Mouse (Mus musculus): ENCODE data around the gene Nos1ap. TPM values are rescaled to one million over a fixed set of nuclear protein-coding genes. Genes with fewer than 3 reads are reported as not detected.

The Nos1ap gene
- polyA plus RNA-seq, 1 experiment from 2014 or later = 7.7 TPM

- peak; percentile 32 for DNase-seq (ENCODE audit: low spot score)
- no peaks in the 10 kb centered on the region for H3K27me3 ChIP-seq (replicated peaks; ENCODE audit: control insufficient read depth, insufficient read depth, low read length)
- no peak overlapping the region for H3K4me3 ChIP-seq (ENCODE audit: low read depth, low read length)
- 70% methylated on average over 3 of the region's 3 CpGs for WGBS
- no peak overlapping the region for H3K4me2 ChIP-seq (ENCODE audit: low read depth, low read length)
- no peaks in the 10 kb centered on the region for H3K36me3 ChIP-seq (ENCODE audit: control insufficient read depth, insufficient read depth, low read length)
- 0 out of 2 replicates have a peak, but pooled peaks have one; percentile 22 for ATAC-seq (ENCODE audit: low read depth)
- H3K27ac ChIP-seq (replicated peaks; ENCODE audit: low read depth, low read length) = no peak overlapping the region
- H3K4me1 ChIP-seq (ENCODE audit: control insufficient read depth, insufficient read depth, low read length) = no peaks in the 10 kb centered on the region
- H3K9ac ChIP-seq (ENCODE audit: low read depth, low read length) = no peak overlapping the region
- H3K9me3 ChIP-seq (ENCODE audit: control insufficient read depth, low read length) = no peaks in the 10 kb centered on the region
Measured at GRCm38 (mm10) chr1:170346266-170346665, 243.4 kb downstream of the Nos1ap start.

- no peaks in the 10 kb centered on the region for H3K4me1 ChIP-seq (ENCODE audit: control insufficient read depth, insufficient read depth, low read length)
- no peaks in the 10 kb centered on the region for H3K9me3 ChIP-seq (ENCODE audit: control insufficient read depth, low read length)
- no peaks in the 10 kb centered on the region for H3K36me3 ChIP-seq (ENCODE audit: control insufficient read depth, insufficient read depth, low read length)
- H3K9ac ChIP-seq (ENCODE audit: low read depth, low read length) = no peak overlapping the region
- H3K4me2 ChIP-seq (ENCODE audit: low read depth, low read length) = no peak overlapping the region
- no peaks in the 10 kb centered on the region for H3K27me3 ChIP-seq (replicated peaks; ENCODE audit: control insufficient read depth, insufficient read depth, low read length)
- no peak overlapping the region for H3K4me3 ChIP-seq (ENCODE audit: low read depth, low read length)
- no peak overlapping the region for H3K27ac ChIP-seq (replicated peaks; ENCODE audit: low read depth, low read length)
- DNase-seq (ENCODE audit: low spot score) (no peak), ATAC-seq (ENCODE audit: low read depth) (no peak)
- 94% methylated on average over 4 of the region's 4 CpGs for WGBS
Measured at GRCm38 (mm10) chr1:170343906-170344305, 245.8 kb downstream of the Nos1ap start.

GRCm38 (mm10) chr1:170343081-170343480 is 246.6 kb downstream of the Nos1ap start:
- ATAC-seq (ENCODE audit: low read depth) (no peak), DNase-seq (ENCODE audit: low spot score) (no peak)
- 61% methylated on average over 8 of the region's 8 CpGs for WGBS
- H3K9ac ChIP-seq (ENCODE audit: low read depth, low read length) = no peak overlapping the region
- H3K36me3 ChIP-seq (ENCODE audit: control insufficient read depth, insufficient read depth, low read length) = no peaks in the 10 kb centered on the region
- H3K27me3 ChIP-seq (replicated peaks; ENCODE audit: control insufficient read depth, insufficient read depth, low read length) = no peaks in the 10 kb centered on the region
- no peaks in the 10 kb centered on the region for H3K4me1 ChIP-seq (ENCODE audit: control insufficient read depth, insufficient read depth, low read length)
- no peak overlapping the region for H3K4me3 ChIP-seq (ENCODE audit: low read depth, low read length)
- no peak overlapping the region for H3K27ac ChIP-seq (replicated peaks; ENCODE audit: low read depth, low read length)
- no peak overlapping the region for H3K4me2 ChIP-seq (ENCODE audit: low read depth, low read length)
- no peaks in the 10 kb centered on the region for H3K9me3 ChIP-seq (ENCODE audit: control insufficient read depth, low read length)

- Histone ChIP-seq H3K4me2 (ENCODE audit: low read depth, low read length) (no peak overlapping the region), H3K9me3 (ENCODE audit: control insufficient read depth, low read length) (no peaks in the 10 kb centered on the region), H3K9ac (ENCODE audit: low read depth, low read length) (no peak overlapping the region), H3K27ac (replicated peaks; ENCODE audit: low read depth, low read length) (no peak overlapping the region), H3K4me1 (ENCODE audit: control insufficient read depth, insufficient read depth, low read length) (no peaks in the 10 kb centered on the region), H3K4me3 (ENCODE audit: low read depth, low read length) (no peak overlapping the region), H3K36me3 (ENCODE audit: control insufficient read depth, insufficient read depth, low read length) (no peaks in the 10 kb centered on the region), H3K27me3 (replicated peaks; ENCODE audit: control insufficient read depth, insufficient read depth, low read length) (no peaks in the 10 kb centered on the region)
- ATAC-seq (ENCODE audit: low read depth) (no peak), DNase-seq (ENCODE audit: low spot score) (no peak)
- 83% methylated on average over 3 of the region's 3 CpGs for whole genome bisulfite sequencing
Measured at GRCm38 (mm10) chr1:170339943-170340342, 249.7 kb downstream of the Nos1ap start.

- no peaks in the 10 kb centered on the region for H3K27me3 ChIP-seq (replicated peaks; ENCODE audit: control insufficient read depth, insufficient read depth, low read length)
- no peak overlapping the region for H3K27ac ChIP-seq (replicated peaks; ENCODE audit: low read depth, low read length)
- ATAC-seq (ENCODE audit: low read depth) = no peak
- 88% methylated on average over 4 of the region's 4 CpGs for WGBS
- H3K4me3 ChIP-seq (ENCODE audit: low read depth, low read length) = no peak overlapping the region
- H3K9me3 ChIP-seq (ENCODE audit: control insufficient read depth, low read length) = no peaks in the 10 kb centered on the region
- H3K36me3 ChIP-seq (ENCODE audit: control insufficient read depth, insufficient read depth, low read length) = no peaks in the 10 kb centered on the region
- no peak for DNase-seq (ENCODE audit: low spot score)
- no peak overlapping the region for H3K4me2 ChIP-seq (ENCODE audit: low read depth, low read length)
- no peak overlapping the region for H3K9ac ChIP-seq (ENCODE audit: low read depth, low read length)
- no peaks in the 10 kb centered on the region for H3K4me1 ChIP-seq (ENCODE audit: control insufficient read depth, insufficient read depth, low read length)
Measured at GRCm38 (mm10) chr1:170332775-170333174, 256.9 kb downstream of the Nos1ap start.

- no peak for ATAC-seq (ENCODE audit: low read depth)
Measured at GRCm38 (mm10) chr1:170331926-170332325, 257.7 kb downstream of the Nos1ap start.

GRCm38 (mm10) chr1:170325277-170325676 is 264.4 kb downstream of the Nos1ap start:
- 97% methylated on average over 4 of the region's 4 CpGs for WGBS
- Histone ChIP-seq H3K36me3 (ENCODE audit: control insufficient read depth, insufficient read depth, low read length) (no peaks in the 10 kb centered on the region), H3K4me3 (ENCODE audit: low read depth, low read length) (no peak overlapping the region), H3K9ac (ENCODE audit: low read depth, low read length) (no peak overlapping the region), H3K27me3 (replicated peaks; ENCODE audit: control insufficient read depth, insufficient read depth, low read length) (no peaks in the 10 kb centered on the region), H3K4me2 (ENCODE audit: low read depth, low read length) (no peak overlapping the region), H3K9me3 (ENCODE audit: control insufficient read depth, low read length) (no peaks in the 10 kb centered on the region), H3K27ac (replicated peaks; ENCODE audit: low read depth, low read length) (no peak overlapping the region), H3K4me1 (ENCODE audit: control insufficient read depth, insufficient read depth, low read length) (no peaks in the 10 kb centered on the region)
- DNase-seq (ENCODE audit: low spot score) (no peak), ATAC-seq (ENCODE audit: low read depth) (no peak)

More at GRCm38 (mm10) chr1:170331926-170332325, 257.7 kb downstream of the Nos1ap start:
- no peaks in the 10 kb centered on the region for H3K4me1 ChIP-seq (ENCODE audit: control insufficient read depth, insufficient read depth, low read length)
- no peak for DNase-seq (ENCODE audit: low spot score)
- no peaks in the 10 kb centered on the region for H3K27me3 ChIP-seq (replicated peaks; ENCODE audit: control insufficient read depth, insufficient read depth, low read length)
- no peaks in the 10 kb centered on the region for H3K9me3 ChIP-seq (ENCODE audit: control insufficient read depth, low read length)
- WGBS = 63% methylated on average over 6 of the region's 6 CpGs
- no peak overlapping the region for H3K4me2 ChIP-seq (ENCODE audit: low read depth, low read length)
- H3K9ac ChIP-seq (ENCODE audit: low read depth, low read length) = no peak overlapping the region
- H3K36me3 ChIP-seq (ENCODE audit: control insufficient read depth, insufficient read depth, low read length) = no peaks in the 10 kb centered on the region
- no peak overlapping the region for H3K27ac ChIP-seq (replicated peaks; ENCODE audit: low read depth, low read length)
- H3K4me3 ChIP-seq (ENCODE audit: low read depth, low read length) = no peak overlapping the region

- Histone ChIP-seq H3K4me3 (ENCODE audit: low read depth, low read length) (no peak overlapping the region), H3K27me3 (replicated peaks; ENCODE audit: control insufficient read depth, insufficient read depth, low read length) (no peaks in the 10 kb centered on the region), H3K36me3 (ENCODE audit: control insufficient read depth, insufficient read depth, low read length) (peaks cover 2% of the 10 kb centered on the region; the same call in 1 of the 2 replicates), H3K27ac (replicated peaks; ENCODE audit: low read depth, low read length) (no peak overlapping the region), H3K9ac (ENCODE audit: low read depth, low read length) (no peak overlapping the region), H3K4me1 (ENCODE audit: control insufficient read depth, insufficient read depth, low read length) (no peaks in the 10 kb centered on the region), H3K4me2 (ENCODE audit: low read depth, low read length) (no peak overlapping the region), H3K9me3 (ENCODE audit: control insufficient read depth, low read length) (no peaks in the 10 kb centered on the region)
- WGBS = 84% methylated on average over 1 of the region's 1 CpGs
- DNase-seq (ENCODE audit: low spot score) = no peak
- no peak for ATAC-seq (ENCODE audit: low read depth)
Measured at GRCm38 (mm10) chr1:170324312-170324711, 265.3 kb downstream of the Nos1ap start.

- Histone ChIP-seq H3K9ac (ENCODE audit: low read depth, low read length) (no peak overlapping the region), H3K4me2 (ENCODE audit: low read depth, low read length) (no peak overlapping the region), H3K27me3 (replicated peaks; ENCODE audit: control insufficient read depth, insufficient read depth, low read length) (no peaks in the 10 kb centered on the region), H3K4me1 (ENCODE audit: control insufficient read depth, insufficient read depth, low read length) (no peaks in the 10 kb centered on the region), H3K4me3 (ENCODE audit: low read depth, low read length) (no peak overlapping the region), H3K27ac (replicated peaks; ENCODE audit: low read depth, low read length) (no peak overlapping the region), H3K36me3 (ENCODE audit: control insufficient read depth, insufficient read depth, low read length) (peaks cover 7% of the 10 kb centered on the region; the same call in 1 of the 2 replicates), H3K9me3 (ENCODE audit: control insufficient read depth, low read length) (no peaks in the 10 kb centered on the region)
- 89% methylated on average over 10 of the region's 10 CpGs for WGBS
- DNase-seq (ENCODE audit: low spot score) (no peak), ATAC-seq (ENCODE audit: low read depth) (no peak)
Measured at GRCm38 (mm10) chr1:170323001-170323400, 266.7 kb downstream of the Nos1ap start.
